10 mouse cellular contexts compared by ENCODE assay signal in the genomic region with DNA sequence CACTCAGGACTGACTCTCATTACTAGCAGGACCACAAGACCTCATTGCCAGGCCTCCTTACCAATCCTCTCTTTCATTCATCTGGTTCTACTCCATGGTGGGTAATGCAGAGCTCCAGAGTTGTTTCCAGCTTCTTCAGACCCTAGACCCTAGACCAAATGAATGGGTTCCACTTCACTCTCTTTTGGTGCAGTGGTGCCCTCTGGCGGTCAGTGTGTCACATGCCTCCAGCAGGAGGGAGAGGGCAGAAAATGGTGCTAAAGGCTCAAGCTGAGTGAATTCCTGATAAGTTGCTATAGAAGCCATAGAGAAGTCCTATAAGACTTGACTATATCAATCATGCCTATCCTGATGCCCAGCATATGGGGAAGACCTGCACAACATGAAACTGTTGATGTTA. TPM values are rescaled to one million over a fixed set of nuclear protein-coding genes. Genes with fewer than 3 reads are reported as not detected.
DNase-seq lines count a peak whose midpoint lies in the region; ATAC-seq and TF ChIP-seq lines count a peak whose summit lies in the region.
"Had no signal": no experiment of that assay in that cellular context is flagged by ENCODE, and none has a peak within 500 bp of the region (broad histone marks: within the 10 kb centered on the region; RNA-seq: fewer than 3 reads in every experiment).

No protein-coding gene starts in this region.

- H3K9me3 ChIP-seq in embryonic facial prominence, embryonic 11.5 days (replicated peaks; ENCODE audit: control insufficient read depth, low read length) = no peaks in the 10 kb centered on the region
- H3K9me3 ChIP-seq in midbrain, postnatal 0 days (ENCODE audit: low read length) = no peaks in the 10 kb centered on the region
- H3K9me3 ChIP-seq: midbrain, embryonic 12.5 days had no signal

- H3K4me3 ChIP-seq in left cerebral cortex, adult 2 months = no peak overlapping the region
- no peak overlapping the region for H3K4me3 ChIP-seq in embryonic facial prominence, embryonic 11.5 days (ENCODE audit: low read depth, low read length)
- H3K4me3 ChIP-seq in midbrain, postnatal 0 days (ENCODE audit: low read depth, low read length) = no peak overlapping the region
- H3K4me3 ChIP-seq: midbrain, embryonic 12.5 days had no signal

- H3K9ac ChIP-seq in embryonic facial prominence, embryonic 11.5 days (replicated peaks; ENCODE audit: low read length) = no peak overlapping the region
- H3K9ac ChIP-seq in midbrain, postnatal 0 days (replicated peaks; ENCODE audit: low read length, poor library complexity, severe bottlenecking) = no peak overlapping the region
- H3K9ac ChIP-seq: midbrain, embryonic 12.5 days had no signal

- intact Hi-C loops in left cerebral cortex, adult 2 months (cut with DNase I) = loop anchor here (2.0 kb wide), 1 partner anchor 199 kb away; no protein-coding TSS in a partner anchor

- no peak for ATAC-seq in embryonic facial prominence, embryonic 11.5 days (replicated peaks; ENCODE audit: insufficient number of reproducible peaks, low FRiP score, low TSS enrichment, low read depth)
- no peak for ATAC-seq in midbrain, postnatal 0 days (ENCODE audit: low FRiP score)
- no peak for ATAC-seq in erythroblast, adult 5-6 weeks (replicated peaks; ENCODE audit: low FRiP score, poor library complexity, severe bottlenecking)

- no peak overlapping the region for H3K27ac ChIP-seq in left cerebral cortex, adult 2 months
- H3K27ac ChIP-seq in embryonic facial prominence, embryonic 11.5 days (replicated peaks; ENCODE audit: low read depth, low read length) = no peak overlapping the region
- no peak overlapping the region for H3K27ac ChIP-seq in midbrain, postnatal 0 days (ENCODE audit: low read depth, low read length)
- H3K27ac ChIP-seq: midbrain, embryonic 12.5 days had no signal

- peak; percentile 57 for TF ChIP-seq CTCF in left cerebral cortex, adult 2 months (IDR thresholded peaks at IDR 0.05)
- peak; percentile 47; the same call in 1 of the 2 replicates for TF ChIP-seq CTCF in midbrain, postnatal 0 days (IDR thresholded peaks at IDR 0.05)

- H3K4me1 ChIP-seq in embryonic facial prominence, embryonic 11.5 days (ENCODE audit: control insufficient read depth, insufficient read depth, low read length) = no peaks in the 10 kb centered on the region
- H3K4me1 ChIP-seq in midbrain, postnatal 0 days (ENCODE audit: insufficient read depth, low read length) = no peaks in the 10 kb centered on the region
- H3K4me1 ChIP-seq: midbrain, embryonic 12.5 days had no signal

- H3K27me3 ChIP-seq in embryonic facial prominence, embryonic 11.5 days (ENCODE audit: control insufficient read depth, insufficient read depth, low read length) = no peaks in the 10 kb centered on the region
- H3K27me3 ChIP-seq in midbrain, postnatal 0 days (ENCODE audit: insufficient read depth, low read length) = no peaks in the 10 kb centered on the region
- H3K27me3 ChIP-seq: midbrain, embryonic 12.5 days had no signal

- H3K36me3 ChIP-seq in embryonic facial prominence, embryonic 11.5 days (replicated peaks; ENCODE audit: control insufficient read depth, insufficient read depth, low read depth, low read length) = no peaks in the 10 kb centered on the region
- H3K36me3 ChIP-seq in midbrain, postnatal 0 days (ENCODE audit: insufficient read depth, low read length) = no peaks in the 10 kb centered on the region
- H3K36me3 ChIP-seq: midbrain, embryonic 12.5 days had no signal

- no peak overlapping the region for H3K4me2 ChIP-seq in embryonic facial prominence, embryonic 11.5 days (ENCODE audit: low read depth, low read length)
- no peak overlapping the region for H3K4me2 ChIP-seq in midbrain, postnatal 0 days (ENCODE audit: low read depth, low read length, poor library complexity, severe bottlenecking)
- H3K4me2 ChIP-seq: midbrain, embryonic 12.5 days had no signal

- WGBS in embryonic facial prominence, embryonic 11.5 days = 9% methylated on average over 1 of the region's 1 CpGs
- 9% methylated on average over 1 of the region's 1 CpGs for WGBS in midbrain, postnatal 0 days

- peak; percentile 68 for DNase-seq in embryo, embryonic 10 days (ENCODE audit: low spot score)
- no peak for DNase-seq in embryo, embryonic 9.5 days (ENCODE audit: extremely low spot score)
- peak; percentile 11 to 57 for DNase-seq in left cerebral cortex, adult 2 months (ENCODE audit: extremely low spot score in 1 of 2, low spot score in 2 of 2)
- DNase-seq in left cerebral cortex, adult 8-10 months (ENCODE audit: low spot score in 2 of 2) = no peak
- DNase-seq in R1 (ENCODE audit: low read depth, low spot score) = peak; percentile 59
- DNase-seq in embryonic facial prominence, embryonic 11.5 days (ENCODE audit: low spot score) = peak; percentile 42
- no peak for DNase-seq in midbrain, postnatal 0 days (ENCODE audit: low spot score)

RNA-seq across cellular contexts. Expression of a gene that starts 39.6 kb away (rescaled TPM):
- total RNA-seq in left cerebral cortex, adult 2 months (2021) = under 1 TPM; 0.34 to 0.37 TPM
- total RNA-seq in left cerebral cortex, adult 8-10 months (2022) = 1 to 10 TPM in 1 of 4 experiments, under 1 TPM in 2, not detected in 1; 0.78 to 1.4 (median 0.87) TPM
- 15.1 and 17.8 TPM in 2 replicates for polyA plus RNA-seq in embryonic facial prominence, embryonic 11.5 days (2014; fragmentation: Nextera tagmentation; extraction: Ambion mirVana)
- 2.2 and 3.1 TPM in 2 replicates for total RNA-seq in midbrain, postnatal 0 days (2014; rRNA removed)
- 4.5 and 5.5 TPM in 2 replicates for polyA plus RNA-seq in midbrain, postnatal 0 days (2015; fragmentation: Nextera tagmentation; extraction: Ambion mirVana)
- not detected in 2 replicates for total RNA-seq in erythroblast, adult 5-6 weeks (2015; ENCODE audit: low replicate concordance)
- total RNA-seq in erythroblast, adult 5-6 weeks (2017; ENCODE audit: low replicate concordance) = 0.56 TPM in 1 of 2 replicates, not detected in the other
- total RNA-seq: heart, postnatal 36 days had no signal

Comparison
In these comparisons a context has a peak if more than half of its experiments do, and no peak if none do; other contexts are left out.
1. DNase-seq: peak in embryo, embryonic 10 days (single experiment), left cerebral cortex, adult 2 months (2 of 2), R1 (single experiment) and embryonic facial prominence, embryonic 11.5 days (single experiment); none in embryo, embryonic 9.5 days (single experiment), left cerebral cortex, adult 8-10 months (0 of 2) and midbrain, postnatal 0 days (single experiment).